Mouse (Mus musculus) limb, embryonic 15.5 days (tissue): ENCODE results near the gene 4921504E06Rik. TPM values are rescaled to one million over a fixed set of nuclear protein-coding genes. Genes with fewer than 3 reads are reported as not detected.

ENCODE experiments used
- polyA plus RNA-seq: library from polyadenylated mRNA; unstranded; fragments of >200 nt; fragmentation: Nextera tagmentation; extraction: Ambion mirVana; gene quantifications from 2 replicates; pipeline ENCODE4 v1.2.1, GENCODE M21; 2015

Gene 4921504E06Rik
- polyA plus RNA-seq, 1 experiment from 2014 or later, result not detected

Other genes starting within 250 kb of the 4921504E06Rik start
- 22.6 and 25.4 TPM in 2 replicates for gene Msrb2, start 182.5 kb downstream of the 4921504E06Rik start, polyA plus RNA-seq
- not detected in 2 replicates for gene Ptf1a, start 108.3 kb downstream of the 4921504E06Rik start, polyA plus RNA-seq
- gene Otud1, start 103.8 kb upstream of the 4921504E06Rik start, polyA plus RNA-seq, result 2.3 and 2.5 TPM in 2 replicates